Mouse (Mus musculus) right cerebral cortex, postnatal 14 days (tissue): Measurements from ENCODE around the gene Tmem252.
"Not testable (repeated sequence)": the region's sequence is repeated elsewhere in the genome, so short reads cannot be mapped to it uniquely, and the experiment has no call there.

ENCODE experiments used
- DNase-seq: peaks from one replicate; pipeline ENCODE4 v3.0.0; 2022

Tmem252 gene

DNA sequence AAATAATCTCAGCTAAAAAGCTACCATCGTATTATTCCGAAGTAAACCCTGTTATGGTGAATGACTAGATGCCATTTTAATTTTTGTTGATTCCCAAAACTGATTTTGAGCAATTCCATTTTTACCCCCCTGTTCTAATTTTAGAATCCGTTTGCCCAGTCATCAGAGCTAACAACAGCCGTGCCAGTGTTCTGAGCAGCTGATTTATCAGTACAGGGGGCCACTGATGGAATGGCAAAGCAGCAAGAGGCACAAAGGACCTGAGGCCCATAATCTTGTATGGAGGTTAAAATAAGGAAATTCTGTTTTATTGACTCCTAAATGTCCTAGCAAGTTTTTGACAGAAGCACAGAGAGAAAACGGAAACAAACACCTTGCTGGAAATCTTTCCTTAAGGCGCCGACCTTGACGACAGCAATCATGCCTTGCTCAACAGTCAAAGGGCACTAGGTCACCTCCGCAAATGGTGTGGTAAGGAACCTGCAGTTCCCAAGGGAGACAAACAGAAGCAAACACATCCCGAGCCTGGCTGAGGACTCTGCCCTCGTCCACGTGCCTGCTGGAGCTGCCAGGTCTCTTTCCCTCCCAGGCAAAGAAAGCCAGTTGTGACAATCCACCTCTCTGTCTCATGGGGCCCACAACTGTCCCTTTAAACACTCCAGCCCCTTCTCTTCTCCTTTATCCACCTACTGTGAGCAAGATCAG lies 9.4 kb downstream of the Tmem252 start:
- no peak for DNase-seq

DNA sequence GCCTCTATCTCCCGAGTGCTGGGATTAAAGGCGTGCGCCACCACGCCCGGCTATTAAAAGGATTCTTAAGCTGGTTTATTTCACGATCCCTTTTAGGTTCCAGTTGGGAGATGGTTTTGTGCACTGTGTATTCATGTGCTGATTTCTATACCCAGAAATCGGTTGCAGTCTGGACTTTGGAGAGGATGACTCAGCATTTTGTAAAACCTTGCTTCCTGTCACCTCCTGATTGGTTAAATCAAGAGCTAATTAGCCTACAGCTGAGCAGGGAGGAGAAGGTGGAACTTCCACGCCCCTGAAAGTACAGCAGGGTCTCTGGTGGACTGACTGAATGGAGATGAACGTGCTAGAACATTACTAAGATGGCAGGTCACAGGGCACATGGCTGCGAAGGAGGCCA lies 12.6 kb downstream of the Tmem252 start:
- DNase-seq: no peak

DNA sequence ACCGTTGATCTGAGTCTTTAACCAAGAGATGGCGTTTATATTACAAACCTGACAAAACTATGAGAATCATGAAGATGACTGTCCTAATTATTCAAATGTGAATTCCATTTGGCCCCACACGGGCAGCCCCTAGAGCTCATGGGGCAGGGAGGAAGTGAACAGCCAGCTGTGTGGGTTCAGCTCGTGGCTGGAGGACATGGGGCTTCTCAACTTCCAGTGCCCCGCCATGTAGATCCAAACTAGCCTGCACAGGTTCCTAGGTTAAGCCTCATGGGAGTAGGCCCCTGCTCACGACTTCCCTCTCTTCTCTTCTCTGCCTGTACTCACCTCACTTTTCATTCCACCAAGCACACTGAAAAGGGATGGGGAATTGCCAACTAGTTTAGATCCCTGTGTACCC lies 14.5 kb downstream of the Tmem252 start:
- DNase-seq: no peak

DNA sequence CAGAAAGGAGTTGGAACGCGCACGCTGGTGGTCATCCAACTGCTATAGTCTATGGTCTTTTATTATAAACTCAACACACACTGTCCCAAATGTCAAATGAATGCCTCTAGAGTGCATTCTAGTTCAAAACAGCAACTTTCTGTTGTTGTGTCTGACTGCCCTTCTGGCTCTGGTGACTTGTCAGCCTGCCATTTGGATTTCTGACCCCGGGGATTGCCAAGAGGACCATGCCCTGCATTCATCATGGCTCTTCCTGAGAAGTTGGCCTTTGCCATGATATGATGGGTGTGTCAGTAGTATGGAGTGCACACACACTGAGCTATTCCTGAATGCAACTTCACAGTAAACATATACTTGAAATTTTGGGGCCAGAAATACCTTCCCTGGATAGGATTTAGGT lies 15.7 kb downstream of the Tmem252 start:
- DNase-seq: no peak

DNA sequence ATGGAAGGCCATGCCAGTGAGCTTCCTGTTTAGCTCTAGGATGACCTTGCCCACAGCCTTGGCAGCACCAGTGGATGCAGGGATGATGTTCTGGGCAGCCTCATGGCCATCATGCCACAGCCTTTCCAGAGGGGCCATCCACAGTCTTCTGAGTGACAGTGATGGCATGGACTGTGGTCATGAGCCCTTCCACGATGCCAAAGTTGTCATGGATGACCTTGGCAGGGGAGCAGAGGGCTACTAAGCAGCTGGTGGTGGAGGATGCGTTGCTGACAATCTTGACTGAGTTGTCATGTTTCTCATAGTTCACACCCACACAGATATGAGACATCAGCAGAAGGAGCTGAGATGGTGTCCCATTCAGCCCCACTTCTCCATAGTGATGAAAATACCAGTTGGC lies 18.9 kb downstream of the Tmem252 start:
- DNase-seq: no peak

DNA sequence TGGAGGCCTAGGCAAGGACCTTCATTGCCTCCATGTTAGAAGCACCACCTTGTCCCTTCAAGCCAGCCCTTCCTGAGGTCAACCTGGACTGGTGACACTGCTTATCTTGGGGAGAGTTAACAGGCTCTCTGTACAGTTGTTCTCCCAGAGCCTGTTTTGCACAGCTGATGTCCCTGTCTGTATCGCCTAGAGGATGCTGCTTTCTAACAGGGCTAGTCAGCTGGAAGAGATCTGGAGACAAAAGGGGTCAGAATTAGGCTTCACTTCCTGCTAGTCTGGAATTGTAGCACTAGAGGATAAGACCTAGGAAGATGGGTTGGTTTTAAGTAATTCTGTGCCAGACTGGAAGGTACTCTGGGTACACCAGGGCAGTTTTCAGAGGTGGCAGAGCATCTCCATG lies 24.1 kb downstream of the Tmem252 start:
- no peak for DNase-seq

DNA sequence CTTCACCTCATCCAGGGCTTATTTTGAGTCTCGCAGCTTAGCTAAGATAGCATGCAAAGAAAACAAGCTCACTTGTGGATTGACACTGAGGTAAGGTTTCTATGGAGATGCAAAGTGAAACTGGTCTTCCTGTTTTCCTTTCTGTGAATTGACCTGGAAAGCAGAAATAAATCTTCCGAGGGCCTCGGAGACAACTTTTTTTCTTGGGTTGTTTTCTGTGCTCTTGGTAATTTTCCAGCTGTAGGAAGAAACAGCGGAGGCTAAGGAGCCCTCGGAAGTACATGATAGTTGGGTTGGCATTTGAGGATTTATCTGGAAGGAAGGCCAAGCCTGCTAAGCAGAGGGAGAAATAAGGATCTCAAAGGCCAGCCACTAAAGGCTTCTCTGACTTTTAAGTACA lies 24.8 kb downstream of the Tmem252 start:
- no peak for DNase-seq

DNA sequence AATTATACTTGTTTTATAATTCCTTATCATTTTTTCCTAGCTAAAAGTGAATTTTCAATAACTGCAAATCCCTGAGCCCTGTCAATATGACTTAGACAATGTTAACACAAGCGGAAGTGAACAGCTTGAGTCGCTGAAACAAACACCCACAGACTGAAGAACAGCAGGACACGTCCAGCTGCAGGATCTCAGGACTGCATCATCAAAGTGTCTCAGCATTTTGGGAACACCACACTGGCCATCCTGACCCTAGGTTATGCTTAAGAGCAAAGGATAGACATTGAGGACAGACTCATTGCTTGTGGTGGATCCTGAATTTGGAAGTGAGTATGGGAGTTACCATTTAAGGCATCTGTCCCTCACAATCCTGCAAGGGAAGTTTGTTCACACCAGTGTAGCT lies 25.4 kb downstream of the Tmem252 start:
- DNase-seq: no peak

DNA sequence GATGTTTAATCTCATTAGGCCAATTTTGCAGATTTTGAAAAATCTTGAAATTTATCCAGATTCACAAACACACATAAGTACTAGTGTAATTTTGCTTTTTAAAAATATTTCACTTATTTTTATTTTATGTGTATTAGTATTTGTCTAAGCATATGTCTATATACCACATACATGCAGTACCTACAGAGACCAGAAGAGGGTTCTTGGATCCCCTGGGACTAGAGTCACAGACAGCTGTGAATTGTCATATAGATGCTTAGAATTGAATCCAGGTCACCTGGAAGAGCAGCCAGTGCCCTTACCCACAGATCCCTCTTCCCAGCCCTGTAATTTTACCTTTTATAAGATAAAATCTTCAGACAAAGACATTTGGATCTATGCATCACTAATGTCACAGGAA lies 26.1 kb downstream of the Tmem252 start:
- no peak for DNase-seq

DNA sequence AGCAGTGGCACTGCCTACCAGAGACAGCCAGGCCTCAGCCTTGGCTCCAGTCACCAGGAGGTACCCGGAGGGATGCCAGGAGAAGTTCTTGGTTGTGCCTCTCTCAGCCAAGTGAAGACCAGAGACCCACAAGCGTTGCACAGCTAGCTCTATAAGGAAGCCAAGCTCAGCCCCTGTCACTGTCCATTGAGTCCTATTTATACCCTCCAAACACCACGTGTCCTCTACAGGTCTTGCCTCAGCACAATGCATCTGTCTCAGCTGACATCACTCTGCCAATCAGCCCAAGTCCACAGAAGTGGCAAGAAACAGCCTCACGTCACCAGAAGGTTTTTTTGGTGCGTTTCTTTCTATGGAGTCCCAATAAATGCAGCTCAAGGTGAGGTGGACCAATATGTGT lies 26.9 kb downstream of the Tmem252 start:
- DNase-seq: no peak

DNA sequence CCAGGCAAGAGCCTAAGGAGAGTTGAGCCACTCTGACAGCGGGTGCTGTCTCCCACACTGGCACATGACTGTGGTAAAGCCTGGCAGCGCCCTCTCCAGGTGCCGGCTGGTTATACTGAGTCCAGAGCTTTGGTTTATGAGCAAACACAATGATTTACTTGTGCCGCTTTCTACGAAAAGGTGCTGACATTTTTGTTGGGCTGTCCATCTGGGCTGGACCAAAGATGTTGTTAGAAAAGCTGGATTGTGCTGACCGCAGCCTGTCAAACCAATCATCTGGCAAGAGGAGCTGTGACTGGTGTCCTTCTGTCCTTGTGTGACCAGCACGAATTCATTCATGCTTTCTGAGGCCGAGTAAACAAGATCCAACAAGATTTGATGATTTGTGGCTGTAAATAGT lies 27.9 kb downstream of the Tmem252 start:
- DNase-seq: no peak

DNA sequence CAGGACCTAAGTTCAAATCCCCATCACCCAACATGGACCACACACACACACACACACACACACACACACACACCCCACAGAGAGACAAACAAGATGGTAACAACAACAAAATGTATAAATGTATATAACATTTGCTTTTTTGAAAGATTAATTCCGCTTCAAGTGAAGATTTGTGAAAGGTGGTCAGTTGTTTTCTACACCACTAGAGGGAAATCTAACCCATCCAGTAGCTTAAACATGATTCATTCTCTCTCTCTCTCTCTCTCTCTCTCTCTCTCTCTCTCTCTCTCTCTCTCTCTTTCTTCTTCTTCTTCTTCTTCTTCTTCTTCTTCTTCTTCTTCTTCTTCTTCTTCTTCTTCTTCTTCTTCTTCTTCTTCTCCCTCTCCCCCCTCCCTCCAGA lies 29.4 kb downstream of the Tmem252 start:
- not testable (repeated sequence) for DNase-seq

DNA sequence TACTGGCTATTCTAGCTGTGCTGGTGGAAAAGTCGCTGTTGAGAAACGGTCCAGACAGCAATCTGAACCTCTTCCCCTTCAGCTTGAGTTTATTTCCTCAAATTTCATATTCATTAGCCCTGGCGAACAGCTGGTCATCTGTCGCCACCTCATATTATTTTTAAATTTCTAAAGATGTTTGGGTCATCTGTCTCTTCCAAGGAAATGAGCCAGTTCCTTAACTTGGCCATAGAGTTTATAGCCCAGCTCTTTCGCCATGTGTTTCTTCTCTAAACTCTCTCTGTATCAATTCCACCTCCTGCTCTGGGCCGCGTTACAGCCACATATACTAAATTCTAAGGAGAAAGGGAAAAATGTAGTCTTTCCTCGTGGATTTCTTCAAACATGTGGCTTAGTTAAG lies 29.9 kb downstream of the Tmem252 start:
- no peak for DNase-seq

DNA sequence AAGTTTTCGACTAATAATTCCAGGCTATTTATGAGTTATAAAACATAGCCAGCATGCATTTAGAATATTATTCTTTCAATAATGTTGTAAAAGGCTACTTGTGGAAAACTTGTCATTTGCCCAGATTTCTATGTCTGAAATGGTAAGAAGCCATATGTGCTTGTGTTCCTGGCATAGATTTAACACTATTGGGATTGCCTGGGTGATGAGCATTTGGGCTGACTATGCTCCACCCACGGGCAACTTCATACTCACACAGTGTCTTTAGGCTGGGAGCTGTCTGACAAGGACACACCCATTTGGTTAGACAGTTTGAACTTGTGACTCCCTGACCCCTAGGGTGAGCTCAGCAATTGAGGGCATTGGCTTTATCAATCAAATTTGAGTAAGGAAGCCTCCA lies 30.5 kb downstream of the Tmem252 start:
- no peak for DNase-seq

DNA sequence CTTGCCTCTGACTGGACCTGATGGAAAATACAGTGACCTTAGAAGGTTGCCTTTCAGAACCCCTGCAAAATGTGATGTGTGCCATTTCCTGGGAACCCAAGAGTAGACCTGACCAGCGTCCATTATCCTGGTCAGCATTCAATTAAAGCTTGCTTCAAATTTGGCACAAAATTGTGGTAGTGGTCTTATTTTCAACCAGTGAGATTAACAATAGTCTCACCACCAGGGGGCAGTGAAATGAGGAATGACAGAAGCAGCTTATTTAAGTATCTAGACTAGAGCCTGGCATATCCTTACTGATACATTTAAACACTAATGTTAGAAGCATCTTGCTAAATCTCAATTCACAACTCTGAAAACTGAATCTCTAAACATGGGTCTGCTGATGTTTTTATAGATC lies 31.6 kb downstream of the Tmem252 start:
- DNase-seq: no peak

DNA sequence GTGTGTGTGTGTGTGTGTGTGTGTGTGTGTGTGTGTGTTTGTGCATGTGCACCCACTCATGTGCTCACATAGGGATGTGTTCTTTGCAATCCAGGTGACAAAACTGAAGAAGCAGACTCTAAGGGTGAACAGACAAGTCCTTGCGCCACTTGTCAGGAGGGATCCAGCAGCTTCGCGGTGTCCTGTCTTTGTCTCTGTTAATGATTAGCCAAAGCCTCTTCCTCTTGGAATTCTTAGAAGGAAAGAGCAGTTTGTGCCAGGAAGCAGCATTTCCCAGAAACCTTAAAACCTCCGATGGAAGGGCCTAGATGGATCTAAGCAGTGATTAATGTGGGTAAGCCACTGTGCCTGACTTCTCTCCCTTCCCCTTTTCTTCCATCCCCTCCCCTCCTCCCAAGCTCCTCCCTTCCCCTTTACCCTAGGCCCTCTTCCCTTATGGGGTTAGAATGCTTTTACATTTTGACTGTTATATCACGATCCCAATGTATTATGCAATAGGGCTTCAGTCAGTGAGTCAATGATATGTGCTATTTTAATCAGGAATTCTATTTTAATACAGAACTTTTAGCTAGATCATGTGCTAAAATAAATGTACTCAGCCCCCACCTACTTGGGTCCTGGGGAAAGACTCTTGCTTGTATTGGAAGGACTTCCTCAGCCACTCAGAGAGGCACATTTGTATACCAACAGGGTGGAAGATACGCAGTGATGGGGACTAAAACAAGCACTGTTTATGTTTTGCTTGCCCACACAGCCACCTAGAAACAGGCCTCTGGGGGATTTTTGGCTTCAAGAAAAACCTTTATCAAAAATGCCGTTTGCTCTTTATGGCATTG lies 33.5 kb downstream of the Tmem252 start:
- no peak for DNase-seq

DNA sequence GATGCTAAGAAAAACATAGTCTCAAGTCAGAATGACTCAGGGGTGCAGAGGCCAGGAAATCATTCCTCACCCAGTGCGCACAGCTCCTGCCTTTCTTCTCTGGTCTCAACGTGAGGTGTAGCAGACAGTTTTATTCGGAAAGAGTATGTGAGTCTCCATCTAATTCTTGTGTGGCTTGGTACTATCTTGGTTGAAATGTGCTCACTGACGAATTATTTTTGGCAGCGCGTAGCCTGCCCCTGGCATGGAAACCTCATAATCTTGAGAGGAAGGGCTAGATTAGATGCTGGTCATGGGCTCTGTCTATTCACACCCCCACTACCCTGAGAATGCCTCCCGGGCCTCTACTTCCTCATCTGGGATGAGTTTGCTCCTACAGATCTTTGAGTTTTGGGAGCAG lies 34.2 kb downstream of the Tmem252 start:
- no peak for DNase-seq

DNA sequence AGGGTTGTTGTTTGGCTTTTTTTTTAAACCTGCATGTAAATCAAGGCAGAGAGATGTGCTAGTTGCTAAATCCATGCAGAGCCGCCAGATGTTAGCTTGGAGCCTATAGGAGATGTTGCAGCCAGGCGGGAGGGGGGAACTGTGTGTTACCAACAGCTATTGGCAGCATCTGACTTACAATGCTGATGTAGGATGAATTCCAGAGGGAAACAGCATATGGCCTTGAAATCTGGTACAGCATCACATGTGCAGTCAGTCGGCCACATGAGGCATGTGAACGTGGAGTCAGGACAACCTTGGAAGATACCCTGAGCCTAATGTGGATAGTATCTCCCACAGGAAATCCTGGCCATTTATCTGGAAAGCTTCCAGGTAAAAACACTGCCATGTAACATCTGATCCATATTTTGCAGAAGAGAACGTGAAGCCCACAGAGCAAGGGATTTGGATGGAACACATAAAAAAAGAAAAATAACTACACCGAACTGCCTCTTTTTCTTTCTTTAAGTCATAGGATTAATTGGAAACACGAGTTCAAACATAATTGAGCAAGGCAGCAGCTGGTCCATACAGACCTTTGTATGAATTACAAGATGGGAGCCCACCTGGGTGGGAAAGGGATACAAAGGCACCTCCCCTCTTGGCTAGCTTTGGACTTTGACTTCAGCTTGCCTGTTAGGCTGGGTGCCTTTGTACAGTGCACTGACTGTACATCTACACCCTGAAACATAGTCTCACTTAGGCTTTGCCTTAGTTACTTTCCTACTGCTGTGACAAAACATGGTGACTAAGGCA lies 42.7 kb downstream of the Tmem252 start:
- peak; percentile 23 for DNase-seq

DNA sequence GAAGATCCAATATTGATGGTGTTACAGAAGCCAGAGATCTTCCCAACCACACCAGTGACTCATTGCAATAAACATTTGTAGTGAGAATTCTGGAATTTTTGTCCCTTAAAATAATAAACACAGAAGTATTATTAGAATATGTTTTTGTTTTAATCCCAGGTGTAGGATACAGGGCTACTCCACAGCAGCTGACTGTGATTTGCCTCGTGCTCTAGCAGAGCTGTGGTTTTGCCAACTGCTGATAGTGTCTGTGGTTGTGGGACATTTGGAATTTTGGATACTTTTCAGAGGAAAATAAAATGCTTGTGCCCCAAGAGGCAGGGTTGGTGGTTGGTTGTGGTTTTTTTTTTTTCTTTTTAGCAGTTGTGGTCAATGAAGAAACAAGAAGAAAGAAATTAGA lies 44.2 kb downstream of the Tmem252 start:
- no peak for DNase-seq

DNA sequence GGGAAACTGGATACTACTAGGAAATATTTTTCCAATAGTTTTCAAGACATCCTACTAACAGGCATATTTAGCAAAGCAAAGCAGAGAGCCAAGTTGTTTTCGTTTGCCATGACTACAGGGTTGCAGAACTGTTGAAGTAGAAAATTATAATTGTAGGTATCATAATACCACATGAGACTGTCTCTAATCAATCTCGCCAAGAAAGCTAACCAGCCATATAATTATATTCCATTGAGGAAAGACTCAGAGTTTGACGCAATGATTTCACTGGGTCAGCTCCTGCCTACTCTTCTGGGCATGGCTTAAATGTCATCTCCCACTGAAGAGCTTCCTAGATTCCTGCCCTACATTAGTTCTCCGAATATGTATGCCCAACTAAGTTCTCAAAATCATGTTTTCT lies 45.7 kb downstream of the Tmem252 start:
- DNase-seq: no peak

DNA sequence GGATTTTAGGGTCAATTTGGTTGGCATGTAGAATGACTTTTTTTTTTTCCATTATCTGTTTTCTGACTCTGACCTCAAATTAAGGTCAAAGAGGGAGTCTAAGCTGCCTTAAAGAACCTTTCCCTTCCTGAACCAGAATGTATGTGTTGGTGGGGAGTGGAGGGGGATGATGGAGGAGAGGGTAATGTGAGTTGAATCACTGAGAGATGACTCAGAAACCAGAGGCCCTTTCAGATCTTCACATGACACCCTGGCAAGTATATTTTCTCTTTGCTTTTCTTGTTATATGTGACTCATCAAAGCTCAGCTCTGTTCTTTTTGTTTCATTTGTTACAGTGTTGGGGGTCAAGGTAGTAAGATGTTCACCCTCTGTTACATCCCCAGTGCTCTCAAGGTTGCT lies 46.6 kb downstream of the Tmem252 start:
- DNase-seq: no peak

DNA sequence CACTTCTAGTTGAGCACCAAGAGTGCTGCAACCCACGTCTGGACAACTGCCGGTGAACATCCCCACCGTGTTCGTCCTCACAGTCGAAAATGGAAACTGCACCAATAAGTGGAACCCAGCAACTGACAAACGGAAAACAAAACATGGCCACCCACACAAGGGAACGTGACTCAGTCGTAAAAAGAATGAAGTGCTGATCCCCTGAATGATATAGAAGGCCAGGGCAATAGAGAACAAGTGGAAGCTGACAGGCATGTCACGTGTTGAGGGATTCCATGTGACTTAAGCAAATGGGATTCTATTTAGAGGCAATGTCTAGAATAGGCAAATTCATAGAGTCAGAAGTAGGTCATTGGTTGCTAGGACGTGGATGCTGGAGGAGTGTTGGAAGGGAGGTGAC lies 50.6 kb downstream of the Tmem252 start:
- DNase-seq: no peak

DNA sequence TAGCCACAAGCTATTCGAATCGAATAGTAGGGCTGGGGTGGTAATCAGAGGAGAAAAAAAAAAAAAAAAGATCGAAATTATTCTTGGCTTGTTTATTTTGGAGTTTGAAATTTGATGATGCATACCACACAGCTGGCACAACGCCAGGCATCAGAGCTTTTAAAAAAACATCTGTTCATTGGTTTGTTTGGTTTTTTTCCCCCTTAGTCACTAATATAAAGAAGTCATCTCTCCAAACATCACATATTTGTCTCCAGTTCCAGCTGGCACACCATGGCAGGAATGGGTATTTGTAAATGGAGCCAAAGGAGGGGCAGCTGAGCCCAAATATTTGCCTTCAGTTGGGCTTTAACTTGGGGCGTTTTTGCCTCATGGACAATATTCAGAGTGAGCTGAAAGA lies 56.9 kb downstream of the Tmem252 start:
- DNase-seq: peak; percentile 18
